Mouse (Mus musculus) forebrain, embryonic 11.5 days (tissue): ENCODE measurements around the gene Uqcr11. TPM values are rescaled to one million over a fixed set of nuclear protein-coding genes. Genes with fewer than 3 reads are reported as not detected.
A peak's percentile ranks its signal among the peaks of the same experiment; 100 is the strongest.

Source experiments
- ATAC-seq: fragments of 200-750 bp; cut with Nextera tagmentation; replicated peaks from 2 replicates; pipeline ENCODE4 v1.8.0; 2017; ENCODE audit warnings: moderate TSS enrichment; ENCODE audit not compliant: low FRiP score
- DNase-seq: peaks from one replicate; pipeline ENCODE4 v3.0.0-alpha.2; 2017; ENCODE audit warnings: low spot score
- H3K27ac ChIP-seq: fragments of 300-500 bp; sonication (generic); 2 replicates; pipeline ENCODE4 v1.5.1; 2014; ENCODE audit warnings: low read depth, low read length
- H3K27me3 ChIP-seq: fragments of 300-500 bp; sonication (generic); 2 replicates; pipeline ENCODE4 v1.6.1; 2014; ENCODE audit warnings: mild to moderate bottlenecking, low read length, mixed read lengths; ENCODE audit not compliant: control insufficient read depth, insufficient read depth
- H3K36me3 ChIP-seq: fragments of 300-500 bp; sonication (generic); 2 replicates; pipeline ENCODE4 v1.6.1; 2014; ENCODE audit warnings: mild to moderate bottlenecking, low read length, moderate library complexity, mixed read lengths; ENCODE audit not compliant: control insufficient read depth, insufficient read depth
- H3K4me1 ChIP-seq: fragments of 300-500 bp; sonication (generic); replicated peaks from 2 replicates; pipeline ENCODE4 v1.6.1; 2014; ENCODE audit warnings: low read length, mixed read lengths; ENCODE audit not compliant: control insufficient read depth, insufficient read depth
- H3K4me2 ChIP-seq: fragments of 300-500 bp; sonication (generic); 2 replicates; pipeline ENCODE4 v1.6.1; 2014; ENCODE audit warnings: low read depth, mild to moderate bottlenecking, low read length, moderate library complexity, mixed read lengths; ENCODE audit not compliant: severe bottlenecking
- H3K4me3 ChIP-seq: fragments of 300-500 bp; sonication (generic); 2 replicates; pipeline ENCODE4 v1.5.1; 2014; ENCODE audit warnings: low read depth, low read length
- H3K9ac ChIP-seq: fragments of 300-500 bp; sonication (generic); 2 replicates; pipeline ENCODE4 v1.6.1; 2014; ENCODE audit warnings: low read length
- H3K9me3 ChIP-seq: fragments of 300-500 bp; sonication (generic); 2 replicates; pipeline ENCODE4 v1.6.1; 2016; ENCODE audit warnings: low read length, mixed read lengths; ENCODE audit not compliant: control insufficient read depth
- WGBS: fragments of 180-500 bp; shearing (Covaris S2); extraction: QIAGEN DNeasy Blood & Tissue Kit; methylation state at CpG from one replicate; pipeline ENCODE4 v1.1.7; 2014; 5-methylcytosine and 5-hydroxymethylcytosine counted together
- polyA plus RNA-seq: library from polyadenylated mRNA; unstranded; fragments of >200 nt; fragmentation: Nextera tagmentation; extraction: Ambion mirVana; gene quantifications from 2 replicates; pipeline ENCODE4 v1.2.1, GENCODE M21; 2014

Gene Uqcr11
- polyA plus RNA-seq, 1 experiment from 2014 or later, result 430 TPM

DNA sequence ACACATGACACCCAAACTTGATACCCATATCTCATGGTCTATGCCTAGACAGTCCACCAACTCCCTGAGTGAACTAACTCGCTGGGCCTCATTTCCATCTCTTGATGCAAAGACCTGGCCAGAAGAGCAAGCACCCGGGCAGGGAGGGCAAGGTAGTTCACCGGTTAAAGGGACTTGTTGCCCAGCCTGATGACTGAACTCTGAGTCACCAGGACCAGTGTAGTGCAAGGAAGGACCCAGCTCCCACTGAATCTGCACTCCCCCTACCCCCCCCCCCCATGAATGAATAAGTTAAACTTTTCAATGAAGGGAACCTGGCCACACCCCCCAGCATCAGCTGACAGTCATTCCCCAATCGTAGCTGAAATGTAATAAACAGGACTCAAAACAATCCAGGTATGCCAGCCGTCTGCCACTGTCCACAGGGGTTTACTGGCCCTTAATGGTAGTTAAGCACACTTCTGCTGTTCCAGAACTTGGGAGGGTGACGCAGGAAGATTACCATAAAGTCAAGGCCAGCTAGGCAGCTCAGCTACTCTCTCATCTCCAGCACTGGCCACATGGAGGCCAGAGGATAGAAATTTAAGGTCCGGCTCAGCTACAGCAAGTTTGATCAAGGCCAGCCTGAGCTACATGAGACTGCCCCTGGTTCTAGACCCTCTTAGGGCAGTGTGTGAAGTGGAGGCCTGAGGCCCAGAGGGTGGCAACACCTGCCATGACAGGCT is 23.8 kb downstream of the Uqcr11 start:
- Histone ChIP-seq H3K4me3 (no peak overlapping the region), H3K27me3 (no peaks in the 10 kb centered on the region), H3K9me3 (no peaks in the 10 kb centered on the region), H3K27ac (no peak overlapping the region), H3K36me3 (peaks cover 13% of the 10 kb centered on the region), H3K9ac (no peak overlapping the region), H3K4me2 (no peak overlapping the region), H3K4me1 (peaks cover 13% of the 10 kb centered on the region)
- 91% methylated on average over 7 of the region's 7 CpGs for WGBS
- DNase-seq, result no peak
- no peak for ATAC-seq

DNA sequence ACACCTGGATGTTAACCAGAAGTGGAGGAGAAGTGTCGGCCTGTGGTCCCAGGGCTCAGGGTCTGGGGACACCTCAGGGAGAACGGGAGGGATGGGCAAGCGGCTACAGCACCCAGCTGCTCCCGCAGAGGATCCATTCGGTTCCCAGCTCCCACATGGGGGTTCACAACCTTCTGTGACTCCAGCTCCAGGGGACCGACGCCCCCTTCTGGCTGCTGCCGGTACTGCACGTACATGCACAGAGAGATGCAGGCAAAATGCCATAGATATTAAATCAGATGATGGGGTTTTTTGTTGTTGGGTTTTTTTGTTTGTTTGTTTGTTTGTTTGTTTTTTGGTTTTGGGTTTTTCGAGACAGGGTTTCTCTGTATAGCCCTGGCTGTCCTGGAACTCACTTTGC is 28.9 kb downstream of the Uqcr11 start:
- H3K27me3 ChIP-seq, result no peaks in the 10 kb centered on the region
- H3K4me1 ChIP-seq, result no peaks in the 10 kb centered on the region
- H3K9ac ChIP-seq, result no peak overlapping the region
- no peaks in the 10 kb centered on the region for H3K9me3 ChIP-seq
- H3K27ac ChIP-seq, result no peak overlapping the region
- H3K36me3 ChIP-seq, result peaks cover 13% of the 10 kb centered on the region
- ATAC-seq (no peak), DNase-seq (peak; percentile 76)
- H3K4me3 ChIP-seq, result no peak overlapping the region
- H3K4me2 ChIP-seq, result no peak overlapping the region
- WGBS, result 50% methylated on average over 10 of the region's 10 CpGs

DNA sequence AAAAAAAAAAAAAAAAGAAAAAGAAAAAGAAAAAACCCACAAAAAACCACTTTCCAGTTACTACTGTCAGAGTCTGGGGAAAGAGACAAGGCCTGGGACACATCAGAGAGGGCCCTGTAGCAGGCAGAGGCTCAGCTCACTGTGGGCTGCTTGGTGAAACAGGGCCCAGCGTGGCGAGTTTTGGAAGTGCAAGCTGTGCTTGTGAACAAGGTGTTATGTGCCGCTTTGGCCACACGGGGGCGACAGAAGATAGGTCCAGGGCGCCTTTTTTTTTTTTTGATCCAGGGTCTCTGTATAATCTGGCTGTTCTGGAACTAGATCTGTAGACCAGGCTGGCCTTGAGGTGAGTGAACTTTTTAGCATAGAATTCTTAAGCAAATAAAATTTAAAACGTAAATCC is 30.5 kb downstream of the Uqcr11 start:
- ATAC-seq, result 0 out of 2 replicates have a peak, but pooled peaks have one; percentile 51
- WGBS, result 4% methylated on average over 7 of the region's 7 CpGs
- no peaks in the 10 kb centered on the region for H3K27me3 ChIP-seq
- H3K27ac ChIP-seq, result no peak overlapping the region
- H3K36me3 ChIP-seq, result peaks cover under 1% of the 10 kb centered on the region
- peaks cover 2% of the 10 kb centered on the region; the same call in 1 of the 2 replicates for H3K4me1 ChIP-seq
- H3K4me2 ChIP-seq, result no peak overlapping the region
- no peaks in the 10 kb centered on the region for H3K9me3 ChIP-seq
- DNase-seq, result peak; percentile 97
- no peak overlapping the region for H3K9ac ChIP-seq
- no peak overlapping the region for H3K4me3 ChIP-seq

DNA sequence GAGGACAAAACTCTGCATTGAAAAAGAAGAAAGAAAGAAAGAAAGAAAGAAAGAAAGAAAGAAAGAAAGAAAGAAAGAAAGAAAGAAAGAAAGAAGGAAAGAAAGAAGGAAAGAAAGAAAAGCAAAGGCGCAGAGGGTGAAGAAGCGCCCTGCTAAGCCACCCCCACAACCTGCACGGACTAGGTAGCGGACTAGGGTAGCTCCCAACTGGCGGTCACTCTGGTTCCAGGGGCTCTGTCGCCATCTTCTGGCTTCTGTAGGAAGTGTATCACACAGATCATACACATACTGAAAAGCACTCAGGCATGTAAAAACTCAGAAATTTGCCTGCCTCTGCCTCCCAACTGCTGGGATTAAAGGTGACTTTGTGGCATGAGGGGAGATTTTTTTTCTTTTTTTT is 32.6 kb downstream of the Uqcr11 start:
- no peaks in the 10 kb centered on the region for H3K27me3 ChIP-seq

DNA sequence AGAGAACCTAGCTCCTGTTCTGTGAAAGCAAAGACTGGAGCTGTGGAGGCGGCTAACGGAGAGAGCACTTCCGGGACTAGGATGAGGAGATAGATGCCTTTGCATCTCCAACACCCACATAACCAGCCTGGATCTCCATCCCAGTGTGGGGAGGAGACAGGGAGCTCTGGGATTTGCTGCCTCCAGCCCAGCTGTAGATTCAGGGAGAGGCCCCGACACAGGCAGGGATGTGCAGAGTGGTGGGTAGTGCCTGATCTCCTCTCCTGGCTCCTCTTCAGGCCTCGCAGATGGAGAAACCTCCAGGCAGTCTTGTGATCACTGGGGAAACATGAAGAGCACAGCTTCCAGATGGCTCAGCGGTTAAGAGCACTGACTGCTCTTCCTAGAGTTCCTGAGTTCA is 33.9 kb downstream of the Uqcr11 start:
- ATAC-seq (no peak), DNase-seq (no peak)
- Histone ChIP-seq H3K27ac (no peak overlapping the region), H3K36me3 (no peaks in the 10 kb centered on the region), H3K27me3 (no peaks in the 10 kb centered on the region), H3K9me3 (no peaks in the 10 kb centered on the region), H3K9ac (no peak overlapping the region), H3K4me2 (no peak overlapping the region), H3K4me3 (no peak overlapping the region), H3K4me1 (peaks cover 2% of the 10 kb centered on the region; the same call in 1 of the 2 replicates)
- 89% methylated on average over 6 of the region's 6 CpGs for WGBS

More for the DNA sequence above, 32.6 kb downstream of the Uqcr11 start:
- H3K36me3 ChIP-seq, result no peaks in the 10 kb centered on the region
- WGBS, result 14% methylated on average over 6 of the region's 6 CpGs
- H3K4me1 ChIP-seq, result peaks cover 2% of the 10 kb centered on the region; the same call in 1 of the 2 replicates
- no peaks in the 10 kb centered on the region for H3K9me3 ChIP-seq
- no peak overlapping the region for H3K4me3 ChIP-seq
- DNase-seq (peak; percentile 79), ATAC-seq (no peak)
- H3K27ac ChIP-seq, result no peak overlapping the region
- H3K4me2 ChIP-seq, result no peak overlapping the region
- no peak overlapping the region for H3K9ac ChIP-seq

DNA sequence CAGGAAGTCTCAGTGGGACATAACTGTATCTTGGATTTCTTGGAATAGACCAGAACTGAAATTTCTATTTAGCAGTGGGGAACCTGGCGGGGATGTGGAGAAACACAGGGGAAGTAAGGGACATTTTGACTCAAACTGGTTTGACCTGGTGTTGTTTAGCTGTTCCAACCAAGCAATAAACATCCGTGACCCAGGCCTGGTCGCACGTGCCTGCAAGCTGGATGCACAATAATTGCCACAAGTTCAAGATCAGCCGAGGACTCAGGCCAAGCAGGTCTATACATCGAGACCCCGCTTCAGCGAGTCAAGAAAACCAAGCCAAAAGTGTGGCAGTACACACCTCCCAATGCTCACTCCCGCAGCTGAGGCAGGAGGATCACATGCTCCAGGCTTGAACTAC is 34.6 kb downstream of the Uqcr11 start:
- H3K4me1 ChIP-seq, result peaks cover 2% of the 10 kb centered on the region; the same call in 1 of the 2 replicates
- no peak overlapping the region for H3K27ac ChIP-seq
- no peaks in the 10 kb centered on the region for H3K36me3 ChIP-seq
- peak overlapping the region; percentile 21; the same call in 1 of the 2 replicates for H3K4me2 ChIP-seq
- WGBS, result 59% methylated on average over 9 of the region's 9 CpGs
- no peak overlapping the region; the same call in 1 of the 2 replicates for H3K9ac ChIP-seq
- H3K27me3 ChIP-seq, result no peaks in the 10 kb centered on the region
- DNase-seq (no peak), ATAC-seq (no peak)
- no peaks in the 10 kb centered on the region for H3K9me3 ChIP-seq
- no peak overlapping the region for H3K4me3 ChIP-seq

DNA sequence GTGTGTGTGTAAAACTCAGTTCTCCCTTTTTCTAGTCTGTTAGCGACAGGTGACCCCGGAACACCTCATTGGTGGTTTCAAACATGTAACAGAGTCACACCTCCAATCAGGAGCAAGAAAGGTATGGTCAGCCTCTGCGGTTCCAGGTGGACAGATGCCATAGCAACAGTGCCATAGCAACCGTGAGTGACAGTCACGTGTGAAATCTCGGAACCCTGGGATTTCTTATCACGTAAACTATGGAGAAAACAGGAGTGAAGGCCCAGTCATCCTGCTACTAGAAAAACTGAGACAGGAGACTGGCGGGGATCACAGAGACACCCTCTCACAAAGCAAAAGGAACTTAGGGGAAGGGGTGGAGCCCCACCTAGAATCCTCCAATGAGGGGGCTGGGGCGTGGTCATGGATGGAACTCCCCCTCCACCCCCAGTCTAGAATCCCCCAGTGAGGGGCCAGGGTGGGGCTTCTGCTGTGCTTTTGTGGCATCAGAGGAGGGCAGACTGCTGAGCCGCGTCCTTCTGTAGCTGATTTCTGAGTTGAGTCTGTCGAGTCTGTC is 35.1 kb downstream of the Uqcr11 start:
- DNase-seq (peak; percentile 82), ATAC-seq (peak; percentile 76)
- Histone ChIP-seq H3K27me3 (no peaks in the 10 kb centered on the region), H3K27ac (no peak overlapping the region), H3K4me1 (peaks cover 2% of the 10 kb centered on the region; the same call in 1 of the 2 replicates), H3K9me3 (no peaks in the 10 kb centered on the region), H3K4me2 (peak overlapping the region; percentile 21; the same call in 1 of the 2 replicates), H3K4me3 (peak overlapping the region; percentile 9; the same call in 1 of the 2 replicates), H3K9ac (no peak overlapping the region; the same call in 1 of the 2 replicates), H3K36me3 (no peaks in the 10 kb centered on the region)
- WGBS, result 3% methylated on average over 12 of the region's 12 CpGs

DNA sequence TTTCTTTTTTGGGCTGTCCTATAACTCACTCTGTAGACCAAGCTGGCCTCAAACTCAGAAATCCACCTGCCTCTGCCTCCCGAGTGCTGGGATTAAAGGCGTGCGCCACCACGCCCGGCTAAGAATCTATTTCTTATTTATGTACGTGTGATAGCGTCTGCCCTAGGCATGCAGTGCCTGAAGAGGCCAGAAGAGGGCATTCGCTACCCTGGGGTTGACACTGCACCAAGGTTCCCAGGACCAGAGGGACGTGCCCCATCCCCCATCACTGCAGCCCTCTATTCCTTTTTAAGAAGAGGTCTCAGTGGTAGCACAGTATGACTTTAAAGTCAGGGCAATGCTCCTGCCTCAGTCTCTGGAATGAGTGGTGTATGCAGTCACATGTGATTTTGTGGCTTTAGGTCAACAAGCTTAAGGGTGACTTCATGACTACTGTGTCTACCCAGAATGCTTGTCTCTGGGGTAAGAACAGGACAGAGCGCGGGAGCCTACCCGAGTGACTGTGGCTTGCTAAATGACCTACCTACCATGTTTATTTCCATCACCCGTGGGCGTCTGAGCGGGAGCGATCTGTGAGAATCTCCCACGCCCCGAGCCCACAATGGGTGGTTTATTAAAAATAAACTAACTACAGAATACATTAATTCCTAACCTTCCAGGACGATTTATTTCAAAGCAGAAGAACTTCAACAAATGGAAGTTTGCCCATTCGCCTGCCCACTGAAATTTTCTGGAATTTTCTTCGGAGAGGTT is 36.5 kb downstream of the Uqcr11 start:
- WGBS, result 85% methylated on average over 21 of the region's 21 CpGs

More for the DNA sequence above, 36.5 kb downstream of the Uqcr11 start:
- Histone ChIP-seq H3K9ac (no peak overlapping the region), H3K4me1 (peaks cover 2% of the 10 kb centered on the region; the same call in 1 of the 2 replicates), H3K27me3 (no peaks in the 10 kb centered on the region), H3K9me3 (no peaks in the 10 kb centered on the region), H3K4me2 (no peak overlapping the region), H3K36me3 (no peaks in the 10 kb centered on the region), H3K4me3 (no peak overlapping the region), H3K27ac (no peak overlapping the region)
- no peak for ATAC-seq
- DNase-seq, result no peak
